ENCODE assay signal across 9 mouse cellular contexts in genomic region chr8:110718209-110718968, GRCm38 (mm10). TPM values are rescaled to one million over a fixed set of nuclear protein-coding genes. Genes with fewer than 3 reads are reported as not detected.
DNase-seq lines count a peak whose midpoint lies in the region; ATAC-seq and TF ChIP-seq lines count a peak whose summit lies in the region.
"Had no signal": no experiment of that assay in that cellular context is flagged by ENCODE, and none has a peak within 500 bp of the region (broad histone marks: within the 10 kb centered on the region; RNA-seq: fewer than 3 reads in every experiment).

No protein-coding gene starts in this region.

- H3K27me3 ChIP-seq in forebrain, embryonic 10.5 days (ENCODE audit: poor library complexity, severe bottlenecking): peaks cover 17% of the 10 kb centered on the region
- no peaks in the 10 kb centered on the region for H3K27me3 ChIP-seq in forebrain, embryonic 12.5 days
- H3K27me3 ChIP-seq in embryonic facial prominence, embryonic 15.5 days: no peaks in the 10 kb centered on the region
- H3K27me3 ChIP-seq in limb, embryonic 10.5 days (ENCODE audit: low read depth, poor library complexity, severe bottlenecking): no peaks in the 10 kb centered on the region

- no peak overlapping the region for H3K9ac ChIP-seq in forebrain, embryonic 12.5 days
- no peak overlapping the region for H3K9ac ChIP-seq in embryonic facial prominence, embryonic 15.5 days
- H3K9ac ChIP-seq: liver, embryonic 13.5 days had no signal

- DNase-seq in forebrain, embryonic 10.5 days (ENCODE audit: extremely low spot score, low spot score): no peak
- no peak for DNase-seq in layer of hippocampus, adult 2 months (ENCODE audit: low spot score in 2 of 2)
- no peak for DNase-seq in layer of hippocampus, adult 9-11 months
- DNase-seq in limb, embryonic 10.5 days (ENCODE audit: low spot score): no peak
- DNase-seq in adrenal gland, postnatal 4 days (ENCODE audit: low spot score in 2 of 2): no peak
- DNase-seq in thymus, postnatal 4 days: no peak
- DNase-seq: liver, embryonic 13.5 days had no signal

- no peak for ATAC-seq in forebrain, embryonic 12.5 days (ENCODE audit: low FRiP score)
- ATAC-seq in embryonic facial prominence, embryonic 15.5 days (ENCODE audit: insufficient number of reproducible peaks, low FRiP score, low TSS enrichment, low read depth): no peak

- peaks cover 69% of the 10 kb centered on the region for H3K4me1 ChIP-seq in forebrain, embryonic 10.5 days
- H3K4me1 ChIP-seq in forebrain, embryonic 12.5 days: peaks cover 52% of the 10 kb centered on the region
- H3K4me1 ChIP-seq in embryonic facial prominence, embryonic 15.5 days: peaks cover 87% of the 10 kb centered on the region
- H3K4me1 ChIP-seq in limb, embryonic 10.5 days: peaks cover 73% of the 10 kb centered on the region

- H3K9me3 ChIP-seq in forebrain, embryonic 10.5 days: no peaks in the 10 kb centered on the region
- no peaks in the 10 kb centered on the region for H3K9me3 ChIP-seq in forebrain, embryonic 12.5 days
- H3K9me3 ChIP-seq in embryonic facial prominence, embryonic 15.5 days (replicated peaks): no peaks in the 10 kb centered on the region
- H3K9me3 ChIP-seq in limb, embryonic 10.5 days (replicated peaks): no peaks in the 10 kb centered on the region
- H3K9me3 ChIP-seq: liver, embryonic 13.5 days had no signal

- H3K4me3 ChIP-seq in forebrain, embryonic 10.5 days: no peak overlapping the region
- no peak overlapping the region for H3K4me3 ChIP-seq in forebrain, embryonic 12.5 days (replicated peaks)
- no peak overlapping the region for H3K4me3 ChIP-seq in layer of hippocampus, adult 2 months
- H3K4me3 ChIP-seq in embryonic facial prominence, embryonic 15.5 days (replicated peaks): no peak overlapping the region
- no peak overlapping the region for H3K4me3 ChIP-seq in limb, embryonic 10.5 days
- H3K4me3 ChIP-seq: liver, embryonic 13.5 days had no signal

- peak overlapping the region; percentile 93; the same call in 1 of the 2 replicates for H3K27ac ChIP-seq in forebrain, embryonic 10.5 days
- no peak overlapping the region for H3K27ac ChIP-seq in forebrain, embryonic 12.5 days
- peak overlapping the region; percentile 90 for H3K27ac ChIP-seq in layer of hippocampus, adult 2 months
- H3K27ac ChIP-seq in embryonic facial prominence, embryonic 15.5 days (replicated peaks): peak overlapping the region; percentile 95
- H3K27ac ChIP-seq in limb, embryonic 10.5 days: peak overlapping the region; percentile 95
- H3K27ac ChIP-seq: liver, embryonic 13.5 days had no signal

- no peak overlapping the region for H3K4me2 ChIP-seq in forebrain, embryonic 12.5 days
- no peak overlapping the region for H3K4me2 ChIP-seq in embryonic facial prominence, embryonic 15.5 days (replicated peaks)
- H3K4me2 ChIP-seq: liver, embryonic 13.5 days had no signal

- H3K36me3 ChIP-seq in forebrain, embryonic 10.5 days (replicated peaks): peaks cover 33% of the 10 kb centered on the region
- H3K36me3 ChIP-seq in forebrain, embryonic 12.5 days (replicated peaks): peaks cover 28% of the 10 kb centered on the region
- H3K36me3 ChIP-seq in embryonic facial prominence, embryonic 15.5 days: peaks cover 4% of the 10 kb centered on the region; the same call in 1 of the 2 replicates
- peaks cover 25% of the 10 kb centered on the region for H3K36me3 ChIP-seq in limb, embryonic 10.5 days

- TF ChIP-seq CTCF in layer of hippocampus, adult 2 months (conservative IDR thresholded peaks at IDR 0.05): no peak

- WGBS in forebrain, embryonic 10.5 days: 88% methylated on average over 8 of the region's 8 CpGs
- 90% methylated on average over 8 of the region's 8 CpGs for WGBS in forebrain, embryonic 12.5 days
- WGBS in embryonic facial prominence, embryonic 15.5 days: 83% methylated on average over 8 of the region's 8 CpGs
- WGBS in limb, embryonic 10.5 days: 89% methylated on average over 8 of the region's 8 CpGs

RNA-seq across cellular contexts. Expression of gene Mtss1l, which starts 2.9 kb away (rescaled TPM):
- 5.4 and 5.6 TPM in 2 replicates for polyA plus RNA-seq in forebrain, embryonic 10.5 days (2016; fragmentation: Nextera tagmentation; extraction: Ambion mirVana)
- 8.9 and 10.0 TPM in 2 replicates for polyA plus RNA-seq in forebrain, embryonic 12.5 days (2016; fragmentation: Nextera tagmentation; extraction: Ambion mirVana)
- 100 to 1,000 TPM; 210 TPM for total RNA-seq in layer of hippocampus, adult 2 months (2021)
- 13.8 and 15.8 TPM in 2 replicates for polyA plus RNA-seq in embryonic facial prominence, embryonic 15.5 days (2015; fragmentation: Nextera tagmentation; extraction: Ambion mirVana)
- 7.8 and 8.8 TPM in 2 replicates for polyA plus RNA-seq in limb, embryonic 10.5 days (2016; fragmentation: Nextera tagmentation; extraction: Ambion mirVana)
- total RNA-seq in adrenal gland, postnatal 4 days (2021): 10 to 100 TPM; 51.6 to 53.3 TPM
